Mouse (Mus musculus) intestine, postnatal 0 days (tissue): ENCODE measurements around the gene Igf1r. TPM values are rescaled to one million over a fixed set of nuclear protein-coding genes. Genes with fewer than 3 reads are reported as not detected.

ENCODE experiments used
- ATAC-seq: fragments of 200-750 bp; cut with Nextera tagmentation; 2 replicates; pipeline ENCODE4 v1.8.0; 2017; ENCODE audit warnings: mild to moderate bottlenecking, moderate TSS enrichment, moderate library complexity
- H3K27ac ChIP-seq: fragments of 300-500 bp; sonication (generic); 2 replicates; pipeline ENCODE4 v1.5.1; 2014; ENCODE audit warnings: mild to moderate bottlenecking, low read depth, low read length, moderate library complexity
- H3K27me3 ChIP-seq: fragments of 300-500 bp; sonication (generic); replicated peaks from 2 replicates; pipeline ENCODE4 v1.6.1; 2014; ENCODE audit warnings: low read length, mixed read lengths; ENCODE audit not compliant: control insufficient read depth, insufficient read depth
- H3K36me3 ChIP-seq: fragments of 300-500 bp; sonication (generic); 2 replicates; pipeline ENCODE4 v1.6.1; 2014; ENCODE audit warnings: mild to moderate bottlenecking, moderate library complexity; ENCODE audit not compliant: control insufficient read depth, insufficient read depth
- H3K4me1 ChIP-seq: fragments of 300-500 bp; sonication (generic); replicated peaks from 2 replicates; pipeline ENCODE4 v1.6.1; 2014; ENCODE audit warnings: antibody characterized with exemption, low read length, mixed read lengths; ENCODE audit not compliant: control insufficient read depth, insufficient read depth
- H3K4me2 ChIP-seq: fragments of 300-500 bp; sonication (generic); replicated peaks from 2 replicates; pipeline ENCODE4 v1.6.1; 2014; ENCODE audit warnings: low read depth, mild to moderate bottlenecking, moderate library complexity
- H3K4me3 ChIP-seq: fragments of 300-500 bp; sonication (generic); 2 replicates; pipeline ENCODE4 v1.5.1; 2014; ENCODE audit warnings: low read depth, low read length
- H3K9ac ChIP-seq: fragments of 300-500 bp; sonication (generic); 2 replicates; pipeline ENCODE4 v1.6.1; 2014; ENCODE audit warnings: mild to moderate bottlenecking, low read depth, low read length
- H3K9me3 ChIP-seq: fragments of 300-500 bp; sonication (generic); 2 replicates; pipeline ENCODE4 v1.6.1; 2016; ENCODE audit warnings: mixed run types; ENCODE audit not compliant: control insufficient read depth
- CTCF ChIP-seq: sonication (generic); IDR thresholded peaks from 2 replicates; pipeline ENCODE4 v1.5.1; 2016; ENCODE audit warnings: low read depth, mild to moderate bottlenecking, control low read depth, antibody characterized with exemption, moderate library complexity
- WGBS: fragments of 180-500 bp; shearing (Covaris S2); extraction: QIAGEN DNeasy Blood & Tissue Kit; methylation state at CpG from one replicate; pipeline ENCODE4 v1.1.7; 2014; 5-methylcytosine and 5-hydroxymethylcytosine counted together
- polyA plus RNA-seq: library from polyadenylated mRNA; unstranded; fragments of >200 nt; fragmentation: Nextera tagmentation; extraction: Ambion mirVana; gene quantifications from 2 replicates; pipeline ENCODE4 v1.2.1, GENCODE M21; 2015

The Igf1r gene
- polyA plus RNA-seq, 1 experiment from 2014 or later: 5.3 TPM

- ATAC-seq: no peak
- Histone ChIP-seq H3K27ac (no peak overlapping the region), H3K4me2 (no peak overlapping the region), H3K9ac (no peak overlapping the region), H3K27me3 (no peaks in the 10 kb centered on the region), H3K4me3 (no peak overlapping the region), H3K4me1 (no peaks in the 10 kb centered on the region), H3K36me3 (peaks cover 17% of the 10 kb centered on the region; the same call in 1 of the 2 replicates), H3K9me3 (no peaks in the 10 kb centered on the region)
- no peak for TF ChIP-seq CTCF
- 89% methylated on average over 9 of the region's 9 CpGs for WGBS
Observed at GRCm38 (mm10) chr7:68230831-68231230, 278.2 kb downstream of the Igf1r start.

- WGBS: 93% methylated on average over 5 of the region's 5 CpGs
- peaks cover 4% of the 10 kb centered on the region; the same call in 1 of the 2 replicates for H3K36me3 ChIP-seq
Observed at GRCm38 (mm10) chr7:68232521-68232920, 279.9 kb downstream of the Igf1r start.

GRCm38 (mm10) chr7:68233619-68234223, 281.1 kb downstream of the Igf1r start:
- Histone ChIP-seq H3K36me3 (peaks cover 4% of the 10 kb centered on the region; the same call in 1 of the 2 replicates), H3K27me3 (no peaks in the 10 kb centered on the region), H3K4me2 (no peak overlapping the region), H3K4me1 (no peaks in the 10 kb centered on the region), H3K9me3 (no peaks in the 10 kb centered on the region), H3K27ac (no peak overlapping the region), H3K4me3 (no peak overlapping the region), H3K9ac (no peak overlapping the region)
- no peak for TF ChIP-seq CTCF
- 25% methylated on average over 13 of the region's 13 CpGs for WGBS
- ATAC-seq: no peak

More at GRCm38 (mm10) chr7:68232521-68232920, 279.9 kb downstream of the Igf1r start:
- Histone ChIP-seq H3K9ac (no peak overlapping the region), H3K27ac (no peak overlapping the region), H3K4me3 (no peak overlapping the region), H3K4me1 (no peaks in the 10 kb centered on the region), H3K27me3 (no peaks in the 10 kb centered on the region), H3K4me2 (no peak overlapping the region), H3K9me3 (no peaks in the 10 kb centered on the region)
- no peak for TF ChIP-seq CTCF
- no peak for ATAC-seq

- no peak for ATAC-seq
- Histone ChIP-seq H3K9ac (no peak overlapping the region), H3K4me1 (no peaks in the 10 kb centered on the region), H3K9me3 (no peaks in the 10 kb centered on the region), H3K4me3 (no peak overlapping the region), H3K27ac (no peak overlapping the region), H3K27me3 (no peaks in the 10 kb centered on the region), H3K4me2 (no peak overlapping the region), H3K36me3 (no peaks in the 10 kb centered on the region; the same call in 1 of the 2 replicates)
- 79% methylated on average over 8 of the region's 8 CpGs for WGBS
- no peak for TF ChIP-seq CTCF
Observed at GRCm38 (mm10) chr7:68236817-68237216, 284.2 kb downstream of the Igf1r start.

GRCm38 (mm10) chr7:68239220-68239827, 286.7 kb downstream of the Igf1r start:
- 54% methylated on average over 11 of the region's 11 CpGs for WGBS
- Histone ChIP-seq H3K27me3 (no peaks in the 10 kb centered on the region), H3K4me2 (no peak overlapping the region), H3K9ac (no peak overlapping the region), H3K27ac (no peak overlapping the region), H3K4me3 (no peak overlapping the region), H3K9me3 (no peaks in the 10 kb centered on the region), H3K4me1 (no peaks in the 10 kb centered on the region), H3K36me3 (no peaks in the 10 kb centered on the region)
- no peak for TF ChIP-seq CTCF
- ATAC-seq: no peak

GRCm38 (mm10) chr7:68241205-68241604, 288.6 kb downstream of the Igf1r start:
- no peak for TF ChIP-seq CTCF
- no peak overlapping the region for H3K9ac ChIP-seq
- WGBS: 69% methylated on average over 9 of the region's 9 CpGs
- no peak for ATAC-seq
- H3K27me3 ChIP-seq: no peaks in the 10 kb centered on the region
- H3K36me3 ChIP-seq: no peaks in the 10 kb centered on the region
- no peak overlapping the region for H3K27ac ChIP-seq
- H3K9me3 ChIP-seq: no peaks in the 10 kb centered on the region
- no peaks in the 10 kb centered on the region for H3K4me1 ChIP-seq
- H3K4me3 ChIP-seq: no peak overlapping the region
- H3K4me2 ChIP-seq: no peak overlapping the region
